Mouse (Mus musculus) CH12.LX (cell line): ENCODE measurements around the gene Tspo2. TPM values are rescaled to one million over a fixed set of nuclear protein-coding genes. Genes with fewer than 3 reads are reported as not detected.
"Not testable (repeated sequence)": the region's sequence is repeated elsewhere in the genome, so short reads cannot be mapped to it uniquely, and the experiment has no call there.

Source experiments
- DNase-seq: peaks from one replicate; pipeline ENCODE4 v3.0.0-alpha.2; 2013; ENCODE audit errors: extremely low read depth
- H3K27ac ChIP-seq: 2 replicates; pipeline ENCODE4 v1.5.1; 2012; ENCODE audit warnings: low read depth, mild to moderate bottlenecking, control low read depth, moderate library complexity; ENCODE audit not compliant: insufficient read depth
- H3K27me3 ChIP-seq: replicated peaks from 2 replicates; pipeline ENCODE3; 2012; ENCODE audit warnings: inconsistent platforms
- H3K36me3 ChIP-seq, 2 experiments: replicated peaks in 1 of 2; 2 replicates each; pipeline versions ENCODE3 to v1.6.1; 2012; ENCODE audit warnings: inconsistent platforms in 1 of 2, low read length in 1 of 2, mild to moderate bottlenecking in 1 of 2, mixed read lengths in 1 of 2, moderate library complexity in 1 of 2; ENCODE audit not compliant: control insufficient read depth in 1 of 2, insufficient read depth in 1 of 2
- H3K4me1 ChIP-seq, 2 experiments: 2 replicates each; pipeline ENCODE4 v1.6.1; 2012; ENCODE audit warnings: inconsistent platforms in 1 of 2, moderate library complexity in 1 of 2; ENCODE audit not compliant: insufficient read depth in 2 of 2, control insufficient read depth in 1 of 2
- H3K4me2 ChIP-seq: 2 replicates; pipeline ENCODE4 v1.6.1; 2012; ENCODE audit warnings: low read depth, mild to moderate bottlenecking, control low read depth; ENCODE audit not compliant: poor library complexity, insufficient read depth, severe bottlenecking
- H3K4me3 ChIP-seq, 3 experiments: fragments of 150-350 bp in 1 of 3; sonication (generic) in 1 of 3; replicated peaks in 1 of 3; 2 replicates each; pipeline versions ENCODE3 to v1.5.1; 2011 to 2012; ENCODE audit warnings: low read depth in 2 of 3, low read length in 2 of 3, mild to moderate bottlenecking in 2 of 3, moderate library complexity in 2 of 3, control low read depth in 1 of 3, improper control_type of control experiment in 1 of 3, inconsistent platforms in 1 of 3, mixed read lengths in 1 of 3; ENCODE audit not compliant: poor library complexity in 1 of 3
- H3K79me2 ChIP-seq: replicated peaks from 2 replicates; pipeline ENCODE4 v1.6.1; 2012; ENCODE audit warnings: mild to moderate bottlenecking, moderate library complexity; ENCODE audit not compliant: control insufficient read depth, poor library complexity, insufficient read depth, severe bottlenecking; ENCODE audit errors: extremely low read depth
- H3K9ac ChIP-seq: 2 replicates; pipeline ENCODE4 v1.6.1; 2012; ENCODE audit warnings: low read depth, mild to moderate bottlenecking, control low read depth, moderate library complexity; ENCODE audit not compliant: insufficient read depth
- H3K9me3 ChIP-seq: replicated peaks from 2 replicates; pipeline ENCODE3; 2012; ENCODE audit warnings: low read length, inconsistent platforms, mixed read lengths
- CTCF ChIP-seq, 2 experiments: IDR thresholded peaks in 1 of 2; conservative IDR thresholded peaks in 1 of 2; 2 replicates each; pipeline ENCODE4 v1.5.1; 2011 to 2012; ENCODE audit warnings: low read depth in 2 of 2, low read length in 2 of 2, improper control_type of control experiment in 1 of 2, inconsistent platforms in 1 of 2, mild to moderate bottlenecking in 1 of 2, moderate library complexity in 1 of 2
- E2F4 ChIP-seq: IDR thresholded peaks from 2 replicates; pipeline ENCODE4 v1.6.1; 2011; ENCODE audit warnings: low read depth, low read length, improper control_type of control experiment; ENCODE audit not compliant: insufficient replicate concordance
- ELF1 ChIP-seq: IDR thresholded peaks from 2 replicates; pipeline ENCODE4 v1.6.1; 2014; ENCODE audit warnings: low read depth, mild to moderate bottlenecking, inconsistent platforms, low read length, improper control_type of control experiment
- EP300 ChIP-seq: IDR thresholded peaks from 2 replicates; pipeline ENCODE4 v1.6.1; 2011; ENCODE audit warnings: low read length, improper control_type of control experiment
- IRF4 ChIP-seq: IDR thresholded peaks from 2 replicates; pipeline ENCODE4 v1.6.1; 2014; ENCODE audit warnings: low read depth, mild to moderate bottlenecking, inconsistent platforms, low read length, improper control_type of control experiment
- JUN ChIP-seq: IDR thresholded peaks from 2 replicates; pipeline ENCODE4 v1.6.1; 2011; ENCODE audit warnings: low read depth, mild to moderate bottlenecking, low read length, improper control_type of control experiment, moderate library complexity; ENCODE audit not compliant: insufficient read depth
- MAFK ChIP-seq: IDR thresholded peaks from 2 replicates; pipeline ENCODE4 v1.6.1; 2011; ENCODE audit warnings: low read length, improper control_type of control experiment; ENCODE audit not compliant: insufficient replicate concordance
- MXI1 ChIP-seq: IDR thresholded peaks from 2 replicates; pipeline ENCODE4 v1.6.1; 2011; ENCODE audit warnings: mild to moderate bottlenecking, low read depth, low read length, improper control_type of control experiment
- NELFE ChIP-seq: IDR thresholded peaks from 2 replicates; pipeline ENCODE4 v1.6.1; 2011; ENCODE audit warnings: low read depth, low read length, improper control_type of control experiment
- NRF1 ChIP-seq: IDR thresholded peaks from 2 replicates; pipeline ENCODE4 v1.6.1; 2014; ENCODE audit warnings: low read depth, mild to moderate bottlenecking, inconsistent platforms, low read length, improper control_type of control experiment, moderate library complexity
- PAX5 ChIP-seq: IDR thresholded peaks from 2 replicates; pipeline ENCODE4 v1.6.1; 2012; ENCODE audit warnings: low read length, inconsistent platforms, mixed read lengths
- RAD21 ChIP-seq: IDR thresholded peaks from 2 replicates; pipeline ENCODE4 v1.6.1; 2011; ENCODE audit warnings: low read depth, mild to moderate bottlenecking, low read length, improper control_type of control experiment, moderate library complexity
- RCOR1 ChIP-seq: conservative IDR thresholded peaks from 2 replicates; pipeline ENCODE4 v1.6.1; 2012; ENCODE audit warnings: low read depth, mild to moderate bottlenecking, inconsistent platforms, low read length, improper control_type of control experiment
- SIN3A ChIP-seq: IDR thresholded peaks from 2 replicates; pipeline ENCODE4 v1.6.1; 2012; ENCODE audit warnings: low read length, improper control_type of control experiment, inconsistent platforms
- ZC3H11A ChIP-seq: IDR thresholded peaks from 2 replicates; pipeline ENCODE4 v1.6.1; 2012; ENCODE audit warnings: low read depth, mild to moderate bottlenecking, inconsistent platforms, low read length, improper control_type of control experiment
- ZMIZ1 ChIP-seq: IDR thresholded peaks from 2 replicates; pipeline ENCODE4 v1.6.1; 2012; ENCODE audit warnings: low read depth, mild to moderate bottlenecking, inconsistent platforms, low read length, improper control_type of control experiment
- ZNF384 ChIP-seq: IDR thresholded peaks from 2 replicates; pipeline ENCODE4 v1.6.1; 2012; ENCODE audit warnings: low read depth, low read length, improper control_type of control experiment, inconsistent platforms
- dilution Hi-C: fragments of 300-500 bp; cut with MboI; formaldehyde crosslinking; loops from 2 replicates; pipeline ENCODE4 v1.14.3; 2020; ENCODE audit warnings: low sequenced_read_pairs; ENCODE audit not compliant: extremely low pct_unique_long_range_greater_than_20kb, extremely low pct_ligation_motif_present
- in situ Hi-C: fragments of 300-500 bp; cut with MboI; formaldehyde crosslinking; loops from 3 replicates; pipeline ENCODE4 v1.14.3; 2019; ENCODE audit warnings: low sequenced_read_pairs, low pct_ligation_motif_present, low pct_unique_long_range_greater_than_20kb, mixed read lengths
- polyA plus RNA-seq: library from polyadenylated mRNA; unstranded; fragments of >175 nt; gene quantifications from 2 replicates; pipeline ENCODE4 v1.2.1, GENCODE M21; 2012; ENCODE audit warnings: low read depth; ENCODE audit not compliant: insufficient read length
- total RNA-seq, 2 experiments: library from RNA; depleted of rRNA; stranded (reverse); fragments of 300-350 nt in 1 of 2; fragments of >200 nt in 1 of 2; gene quantifications; 2 replicates each; pipeline ENCODE4 v1.2.3; 2012 to 2014

Gene Tspo2
- total and polyA plus RNA-seq, 3 experiments = not detected

- Histone ChIP-seq H3K4me2 (no peak overlapping the region), H3K9me3 (peaks cover 4% of the 10 kb centered on the region), H3K79me2 (no peaks in the 10 kb centered on the region), H3K27ac (no peak overlapping the region), H3K27me3 (peaks cover 5% of the 10 kb centered on the region), H3K36me3 (no peaks in the 10 kb centered on the region), H3K4me3 (no peak overlapping the region), H3K9ac (no peak overlapping the region), H3K4me1 (no peaks in the 10 kb centered on the region)
- TF ChIP-seq RAD21 = no peak
- no peak for TF ChIP-seq ZC3H11A
- no peak for TF ChIP-seq CTCF (conservative IDR thresholded peaks at IDR 0.05 in 1 of 2, IDR thresholded peaks at IDR 0.05 in 1 of 2; ENCODE audit: low read depth in 2 of 2, low read length in 2 of 2)
- DNase-seq = no peak
- dilution Hi-C loops (no loop called here), in situ Hi-C loops (no loop called here)
Measured at GRCm38 (mm10) chr17:48483764-48484163, 32.4 kb upstream of the Tspo2 start.

- dilution Hi-C loops (no loop called here), in situ Hi-C loops (no loop called here)
- H3K4me2 ChIP-seq = no peak overlapping the region
- no peak overlapping the region for H3K4me3 ChIP-seq
- peaks cover 1% of the 10 kb centered on the region for H3K27me3 ChIP-seq
- no peaks in the 10 kb centered on the region for H3K36me3 ChIP-seq
- no peak overlapping the region for H3K9ac ChIP-seq
- DNase-seq = no peak
- no peak overlapping the region for H3K27ac ChIP-seq
- no peaks in the 10 kb centered on the region for H3K79me2 ChIP-seq
- H3K9me3 ChIP-seq = no peaks in the 10 kb centered on the region
- H3K4me1 ChIP-seq = no peaks in the 10 kb centered on the region
- TF ChIP-seq NELFE (no peak), IRF4 (no peak)
Measured at GRCm38 (mm10) chr17:48479952-48480351, 28.6 kb upstream of the Tspo2 start.

- no peak for TF ChIP-seq ZNF384
- no peak for TF ChIP-seq ELF1
- no peak for TF ChIP-seq JUN
- no peak for TF ChIP-seq SIN3A
- TF ChIP-seq ZC3H11A = no peak
- no peak for TF ChIP-seq EP300
- no peak for TF ChIP-seq MXI1
- TF ChIP-seq MAFK = no peak
- TF ChIP-seq ZMIZ1 = no peak
- TF ChIP-seq RAD21 = no peak
- no peak for TF ChIP-seq NRF1
- no peak for TF ChIP-seq PAX5
- TF ChIP-seq RCOR1 = no peak
- no peak for TF ChIP-seq E2F4
- TF ChIP-seq, all 38 proteins: peak for 0
- in situ Hi-C loops = no loop called here
- Histone ChIP-seq H3K36me3 (no peaks in the 10 kb centered on the region), H3K27me3 (peaks cover 8% of the 10 kb centered on the region), H3K27ac (no peak overlapping the region), H3K4me2 (no peak overlapping the region), H3K79me2 (no peaks in the 10 kb centered on the region), H3K9ac (no peak overlapping the region), H3K4me1 (no peaks in the 10 kb centered on the region), H3K4me3 (no peak overlapping the region), H3K9me3 (no peaks in the 10 kb centered on the region)
- DNase-seq = no peak
- dilution Hi-C loops = no loop called here
Measured at GRCm38 (mm10) chr17:48475444-48475843, 24.1 kb upstream of the Tspo2 start.

GRCm38 (mm10) chr17:48474282-48474681 lies 23.0 kb upstream of the Tspo2 start:
- H3K9ac ChIP-seq, H3K36me3 ChIP-seq, H3K4me2 ChIP-seq, H3K79me2 ChIP-seq, H3K27ac ChIP-seq, H3K27me3 ChIP-seq, H3K4me3 ChIP-seq, dilution Hi-C loops, H3K9me3 ChIP-seq, H3K4me1 ChIP-seq, DNase-seq: not testable (repeated sequence)
- in situ Hi-C loops = loop anchor here (25.0 kb wide), 1 partner anchor 938 kb away; no protein-coding TSS in a partner anchor
